Mouse (Mus musculus): ENCODE data around the gene Cep152. TPM values are rescaled to one million over a fixed set of nuclear protein-coding genes. Genes with fewer than 3 reads are reported as not detected.

Gene Cep152
- 22.0 TPM for total RNA-seq (2023)

GRCm38 (mm10) chr2:125624837-125625351 is at the start of gene Cep152:
Cep152 (minus strand) TSS chr2:125625113.

GRCm38 (mm10) chr2:125672957-125673631 is 48.2 kb upstream of the Cep152 start, which contains the start of gene Eid1:
Eid1 (plus strand) TSS chr2:125673095.

Other genes with a start within 250 kb of the Cep152 start
- not detected for gene Gm9913, start 120.0 kb downstream of the Cep152 start, total RNA-seq (2023)
- gene Fbn1, start 117.1 kb downstream of the Cep152 start, total RNA-seq (2023) = 0.06 TPM
- 31.7 TPM for gene Eid1, start 48.0 kb upstream of the Cep152 start, total RNA-seq (2023)
- gene Shc4, start 99.0 kb upstream of the Cep152 start, total RNA-seq (2023) = 0.46 TPM
- 40.9 TPM for gene Secisbp2l, start 157.8 kb upstream of the Cep152 start, total RNA-seq (2023)
- gene Galk2, start 234.0 kb upstream of the Cep152 start, total RNA-seq (2023) = 29.6 TPM
- gene Cops2, start 234.0 kb upstream of the Cep152 start, total RNA-seq (2023) = 70.0 TPM